Mouse (Mus musculus) kidney, adult 2 months (tissue): ENCODE data around the gene Sec22a.

ENCODE experiments used
- CTCF ChIP-seq: fragments of 200-500 bp; conservative IDR thresholded peaks from 2 replicates; pipeline ENCODE4 v1.5.1; 2011; ENCODE audit warnings: low read depth, mild to moderate bottlenecking, control low read depth, low read length, moderate library complexity, mixed read lengths; ENCODE audit not compliant: insufficient read depth, insufficient read length
- POLR2A ChIP-seq: fragments of 200-500 bp; IDR thresholded peaks from one replicate; pipeline ENCODE4 v1.6.1; 2011; ENCODE audit warnings: low read depth, low read length, control low read depth

GRCm38 (mm10) chr16:35272417-35272816, 91.3 kb downstream of the Sec22a start:
- no peak for TF ChIP-seq CTCF
- TF ChIP-seq POLR2A, result no peak
